Mouse (Mus musculus): Measurements from ENCODE around the gene Lipm. TPM values are rescaled to one million over a fixed set of nuclear protein-coding genes. Genes with fewer than 3 reads are reported as not detected.

Lipm gene
- polyA plus RNA-seq (2014; fragmentation: Nextera tagmentation; extraction: Ambion mirVana), result not detected in 2 replicates

- Histone ChIP-seq H3K4me3 (ENCODE audit: low read length) (no peak within 1 kb of the TSS), H3K27ac (ENCODE audit: low read depth, low read length) (no peak within 1 kb of the TSS), H3K9ac (ENCODE audit: low read depth, low read length) (no peak within 1 kb of the TSS), H3K4me2 (replicated peaks; ENCODE audit: low read depth, low read length) (no peak within 1 kb of the TSS), H3K9me3 (ENCODE audit: control insufficient read depth, low read length) (no peaks in the 10 kb centered on the region), H3K27me3 (ENCODE audit: control insufficient read depth, insufficient read depth, low read length) (no peaks in the 10 kb centered on the region), H3K4me1 (ENCODE audit: control insufficient read depth, insufficient read depth, low read length) (no peaks in the 10 kb centered on the region), H3K36me3 (ENCODE audit: control insufficient read depth, insufficient read depth, low read length) (no peaks in the 10 kb centered on the region)
- 77% methylated on average over 4 of the region's 4 CpGs for WGBS
- ATAC-seq (ENCODE audit: low FRiP score, low TSS enrichment), result no peak
These were observed at the start of gene Lipm for GRCm38 (mm10) chr19:34100633-34101032. Lipm (plus strand) TSS chr19:34100933.

GRCm38 (mm10) chr19:34051502-34051901 is 49.2 kb upstream of the Lipm start:
- Histone ChIP-seq H3K4me3 (ENCODE audit: low read length) (no peak overlapping the region), H3K4me2 (replicated peaks; ENCODE audit: low read depth, low read length) (no peak overlapping the region), H3K27ac (ENCODE audit: low read depth, low read length) (no peak overlapping the region), H3K9me3 (ENCODE audit: control insufficient read depth, low read length) (no peaks in the 10 kb centered on the region), H3K36me3 (ENCODE audit: control insufficient read depth, insufficient read depth, low read length) (no peaks in the 10 kb centered on the region), H3K9ac (ENCODE audit: low read depth, low read length) (no peak overlapping the region), H3K27me3 (ENCODE audit: control insufficient read depth, insufficient read depth, low read length) (no peaks in the 10 kb centered on the region), H3K4me1 (ENCODE audit: control insufficient read depth, insufficient read depth, low read length) (no peaks in the 10 kb centered on the region)
- no peak for ATAC-seq (ENCODE audit: low FRiP score, low TSS enrichment)
- 83% methylated on average over 3 of the region's 3 CpGs for WGBS

- ATAC-seq (ENCODE audit: low FRiP score, low TSS enrichment), result no peak
- H3K36me3 ChIP-seq (ENCODE audit: control insufficient read depth, insufficient read depth, low read length), result no peaks in the 10 kb centered on the region
- H3K27me3 ChIP-seq (ENCODE audit: control insufficient read depth, insufficient read depth, low read length), result no peaks in the 10 kb centered on the region
- H3K4me2 ChIP-seq (replicated peaks; ENCODE audit: low read depth, low read length), result no peak overlapping the region
- 51% methylated on average over 1 of the region's 1 CpGs for WGBS
- H3K9ac ChIP-seq (ENCODE audit: low read depth, low read length), result no peak overlapping the region
- no peak overlapping the region for H3K4me3 ChIP-seq (ENCODE audit: low read length)
- no peaks in the 10 kb centered on the region for H3K9me3 ChIP-seq (ENCODE audit: control insufficient read depth, low read length)
- no peak overlapping the region for H3K27ac ChIP-seq (ENCODE audit: low read depth, low read length)
- no peaks in the 10 kb centered on the region for H3K4me1 ChIP-seq (ENCODE audit: control insufficient read depth, insufficient read depth, low read length)
These were observed 37.2 kb upstream of the Lipm start for GRCm38 (mm10) chr19:34063547-34063946.

- no peak for ATAC-seq (ENCODE audit: low FRiP score, low TSS enrichment)
- Histone ChIP-seq H3K9me3 (ENCODE audit: control insufficient read depth, low read length) (no peaks in the 10 kb centered on the region), H3K27ac (ENCODE audit: low read depth, low read length) (no peak overlapping the region), H3K4me3 (ENCODE audit: low read length) (no peak overlapping the region), H3K4me2 (replicated peaks; ENCODE audit: low read depth, low read length) (no peak overlapping the region), H3K36me3 (ENCODE audit: control insufficient read depth, insufficient read depth, low read length) (no peaks in the 10 kb centered on the region), H3K27me3 (ENCODE audit: control insufficient read depth, insufficient read depth, low read length) (no peaks in the 10 kb centered on the region), H3K9ac (ENCODE audit: low read depth, low read length) (no peak overlapping the region), H3K4me1 (ENCODE audit: control insufficient read depth, insufficient read depth, low read length) (no peaks in the 10 kb centered on the region)
- WGBS, result 92% methylated on average over 4 of the region's 4 CpGs
These were observed 36.7 kb upstream of the Lipm start for GRCm38 (mm10) chr19:34064059-34064458.

GRCm38 (mm10) chr19:34066779-34067472 is 33.8 kb upstream of the Lipm start, which contains the start of gene Lipn:
Lipn (plus strand) TSS chr19:34067358.
- Histone ChIP-seq H3K9me3 (ENCODE audit: control insufficient read depth, low read length) (no peaks in the 10 kb centered on the region), H3K4me3 (ENCODE audit: low read length) (no peak within 1 kb of the TSS), H3K4me1 (ENCODE audit: control insufficient read depth, insufficient read depth, low read length) (no peaks in the 10 kb centered on the region), H3K27ac (ENCODE audit: low read depth, low read length) (no peak within 1 kb of the TSS), H3K36me3 (ENCODE audit: control insufficient read depth, insufficient read depth, low read length) (no peaks in the 10 kb centered on the region), H3K27me3 (ENCODE audit: control insufficient read depth, insufficient read depth, low read length) (no peaks in the 10 kb centered on the region), H3K9ac (ENCODE audit: low read depth, low read length) (no peak within 1 kb of the TSS), H3K4me2 (replicated peaks; ENCODE audit: low read depth, low read length) (no peak within 1 kb of the TSS)
- 86% methylated on average over 9 of the region's 9 CpGs for WGBS
- ATAC-seq (ENCODE audit: low FRiP score, low TSS enrichment), result no peak

GRCm38 (mm10) chr19:34074239-34074638 is 26.5 kb upstream of the Lipm start:
- H3K9ac ChIP-seq (ENCODE audit: low read depth, low read length), result no peak overlapping the region
- H3K27ac ChIP-seq (ENCODE audit: low read depth, low read length), result no peak overlapping the region
- ATAC-seq (ENCODE audit: low FRiP score, low TSS enrichment), result no peak
- H3K9me3 ChIP-seq (ENCODE audit: control insufficient read depth, low read length), result no peaks in the 10 kb centered on the region
- no peak overlapping the region for H3K4me2 ChIP-seq (replicated peaks; ENCODE audit: low read depth, low read length)
- no peaks in the 10 kb centered on the region for H3K27me3 ChIP-seq (ENCODE audit: control insufficient read depth, insufficient read depth, low read length)
- no peaks in the 10 kb centered on the region for H3K36me3 ChIP-seq (ENCODE audit: control insufficient read depth, insufficient read depth, low read length)
- H3K4me3 ChIP-seq (ENCODE audit: low read length), result no peak overlapping the region
- no peaks in the 10 kb centered on the region for H3K4me1 ChIP-seq (ENCODE audit: control insufficient read depth, insufficient read depth, low read length)

GRCm38 (mm10) chr19:34078130-34078529 is 22.6 kb upstream of the Lipm start:
- Histone ChIP-seq H3K4me1 (ENCODE audit: control insufficient read depth, insufficient read depth, low read length) (no peaks in the 10 kb centered on the region), H3K27me3 (ENCODE audit: control insufficient read depth, insufficient read depth, low read length) (no peaks in the 10 kb centered on the region), H3K4me2 (replicated peaks; ENCODE audit: low read depth, low read length) (no peak overlapping the region), H3K36me3 (ENCODE audit: control insufficient read depth, insufficient read depth, low read length) (no peaks in the 10 kb centered on the region), H3K9ac (ENCODE audit: low read depth, low read length) (no peak overlapping the region), H3K4me3 (ENCODE audit: low read length) (no peak overlapping the region), H3K27ac (ENCODE audit: low read depth, low read length) (no peak overlapping the region), H3K9me3 (ENCODE audit: control insufficient read depth, low read length) (no peaks in the 10 kb centered on the region)
- WGBS, result 67% methylated on average over 2 of the region's 2 CpGs
- no peak for ATAC-seq (ENCODE audit: low FRiP score, low TSS enrichment)

- Histone ChIP-seq H3K9me3 (ENCODE audit: control insufficient read depth, low read length) (no peaks in the 10 kb centered on the region), H3K4me1 (ENCODE audit: control insufficient read depth, insufficient read depth, low read length) (no peaks in the 10 kb centered on the region), H3K9ac (ENCODE audit: low read depth, low read length) (no peak overlapping the region), H3K27me3 (ENCODE audit: control insufficient read depth, insufficient read depth, low read length) (no peaks in the 10 kb centered on the region), H3K4me3 (ENCODE audit: low read length) (no peak overlapping the region), H3K36me3 (ENCODE audit: control insufficient read depth, insufficient read depth, low read length) (no peaks in the 10 kb centered on the region), H3K27ac (ENCODE audit: low read depth, low read length) (no peak overlapping the region), H3K4me2 (replicated peaks; ENCODE audit: low read depth, low read length) (no peak overlapping the region)
- WGBS, result 80% methylated on average over 3 of the region's 3 CpGs
- ATAC-seq (ENCODE audit: low FRiP score, low TSS enrichment), result no peak
These were observed 11.6 kb upstream of the Lipm start for GRCm38 (mm10) chr19:34089011-34089680.

GRCm38 (mm10) chr19:34095381-34095780 is 5.4 kb upstream of the Lipm start:
- 85% methylated on average over 5 of the region's 5 CpGs for WGBS
- H3K4me3 ChIP-seq (ENCODE audit: low read length), result no peak overlapping the region
- H3K4me2 ChIP-seq (replicated peaks; ENCODE audit: low read depth, low read length), result no peak overlapping the region
- no peaks in the 10 kb centered on the region for H3K9me3 ChIP-seq (ENCODE audit: control insufficient read depth, low read length)
- no peaks in the 10 kb centered on the region for H3K27me3 ChIP-seq (ENCODE audit: control insufficient read depth, insufficient read depth, low read length)
- H3K4me1 ChIP-seq (ENCODE audit: control insufficient read depth, insufficient read depth, low read length), result no peaks in the 10 kb centered on the region
- ATAC-seq (ENCODE audit: low FRiP score, low TSS enrichment), result no peak
- H3K36me3 ChIP-seq (ENCODE audit: control insufficient read depth, insufficient read depth, low read length), result no peaks in the 10 kb centered on the region
- H3K27ac ChIP-seq (ENCODE audit: low read depth, low read length), result no peak overlapping the region
- H3K9ac ChIP-seq (ENCODE audit: low read depth, low read length), result no peak overlapping the region
